Mouse (Mus musculus) bone marrow, adult 2 months (tissue): ENCODE measurements at regions not wholly inside any gene's neighbourhood (a gene's known extent, or its start where the extent isn't known, plus 50 kb on each side); places are given as distances from the start of the nearest gene placed in this dataset.

Experiments used
- H3K27ac ChIP-seq: fragments of 200-500 bp; 2 replicates; pipeline ENCODE4 v1.5.1; 2012; ENCODE audit warnings: low read depth, mild to moderate bottlenecking, control low read depth, inconsistent platforms, low read length; ENCODE audit not compliant: control insufficient read depth, poor library complexity, insufficient read depth
- H3K4me1 ChIP-seq: fragments of 200-500 bp; 2 replicates; pipeline ENCODE4 v1.6.1; 2011; ENCODE audit warnings: low read length; ENCODE audit not compliant: control insufficient read depth, insufficient read depth
- H3K4me3 ChIP-seq: fragments of 200-500 bp; replicated peaks from 2 replicates; pipeline ENCODE3; 2011; ENCODE audit warnings: mild to moderate bottlenecking, low read depth, low read length, control low read depth; ENCODE audit not compliant: control insufficient read depth
- CTCF ChIP-seq: fragments of 200-500 bp; IDR thresholded peaks from 2 replicates; pipeline ENCODE4 v1.5.1; 2011; ENCODE audit warnings: low read length, control low read depth; ENCODE audit not compliant: control insufficient read depth, insufficient read depth
- POLR2A ChIP-seq: fragments of 200-500 bp; IDR thresholded peaks from 2 replicates; pipeline ENCODE4 v1.6.1; 2011; ENCODE audit warnings: low read depth, mild to moderate bottlenecking, control low read depth, low read length, borderline replicate concordance; ENCODE audit not compliant: control insufficient read depth
- WGBS: fragments of 180-500 bp; shearing (Covaris S2); methylation state at CpG from one replicate; pipeline ENCODE4 v1.1.7; 2018; 5-methylcytosine and 5-hydroxymethylcytosine counted together

DNA sequence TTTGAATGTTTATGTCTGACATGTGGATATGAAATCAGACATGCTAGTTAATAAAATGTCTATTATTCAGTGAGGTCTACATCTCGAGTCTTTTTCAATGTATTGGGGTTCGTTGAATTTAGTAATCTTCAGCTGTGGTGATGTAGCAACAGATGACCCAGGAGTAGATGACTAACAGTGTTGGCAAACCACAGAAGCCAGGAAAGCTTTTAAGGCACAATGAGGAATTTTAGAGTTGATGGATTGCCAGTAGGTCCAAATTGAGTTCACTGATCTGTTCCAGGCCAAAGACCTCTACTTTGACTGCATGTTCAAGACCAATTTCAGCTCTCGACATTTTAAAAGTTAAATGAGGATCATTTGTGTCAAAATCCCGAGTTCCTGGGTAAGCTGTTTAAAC is 92.8 kb upstream of the Speer4f2 start:
- WGBS, result 67% methylated on average over 4 of the region's 4 CpGs
- no peak overlapping the region for H3K27ac ChIP-seq
- no peaks in the 10 kb centered on the region for H3K4me1 ChIP-seq
- TF ChIP-seq POLR2A, result no peak
- no peak for TF ChIP-seq CTCF
- H3K4me3 ChIP-seq, result no peak overlapping the region

DNA sequence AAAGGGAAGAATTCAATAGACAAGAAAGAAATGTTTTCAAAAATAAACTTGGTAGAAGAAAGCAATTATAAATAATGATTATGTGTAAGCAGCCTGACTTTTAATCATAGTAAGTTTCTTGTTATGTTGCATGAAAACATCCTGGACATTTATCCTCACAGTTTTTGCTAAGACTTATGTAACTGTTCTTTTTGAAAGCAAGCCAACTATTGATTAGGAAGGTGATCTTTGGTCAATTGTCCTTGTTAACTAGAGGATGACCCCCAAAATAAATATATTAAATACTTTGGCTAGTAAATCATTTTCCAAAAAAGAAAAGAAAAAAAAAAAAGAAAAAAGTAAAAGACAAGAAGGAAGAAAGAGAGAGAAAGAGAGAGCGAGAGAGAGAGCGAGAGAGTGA is 92.0 kb upstream of the Speer4f2 start:
- 83% methylated on average over 2 of the region's 2 CpGs for WGBS
- Histone ChIP-seq H3K27ac (no peak overlapping the region), H3K4me3 (no peak overlapping the region), H3K4me1 (no peaks in the 10 kb centered on the region)
- TF ChIP-seq POLR2A (no peak), CTCF (no peak)

DNA sequence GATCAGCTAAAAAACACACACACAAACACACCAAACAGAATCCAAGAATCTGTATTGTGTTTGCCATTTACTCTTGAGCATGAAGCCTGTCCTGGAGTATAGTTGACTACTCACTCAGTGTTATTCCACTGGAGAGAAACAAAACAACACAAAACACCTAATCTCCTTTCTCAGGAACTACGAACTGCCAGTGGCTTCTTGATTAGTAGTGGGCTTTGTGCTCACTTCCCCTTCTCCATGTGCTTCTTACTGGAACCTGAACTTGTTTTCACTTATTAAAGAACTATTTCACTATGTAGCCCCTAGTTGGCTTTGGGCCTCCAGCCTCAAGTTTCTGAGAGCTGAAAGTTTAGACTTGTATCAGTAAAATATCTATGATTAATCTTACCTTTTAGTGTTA is 84.0 kb upstream of the Speer4f2 start:
- 13% methylated on average over 1 of the region's 1 CpGs for WGBS

DNA sequence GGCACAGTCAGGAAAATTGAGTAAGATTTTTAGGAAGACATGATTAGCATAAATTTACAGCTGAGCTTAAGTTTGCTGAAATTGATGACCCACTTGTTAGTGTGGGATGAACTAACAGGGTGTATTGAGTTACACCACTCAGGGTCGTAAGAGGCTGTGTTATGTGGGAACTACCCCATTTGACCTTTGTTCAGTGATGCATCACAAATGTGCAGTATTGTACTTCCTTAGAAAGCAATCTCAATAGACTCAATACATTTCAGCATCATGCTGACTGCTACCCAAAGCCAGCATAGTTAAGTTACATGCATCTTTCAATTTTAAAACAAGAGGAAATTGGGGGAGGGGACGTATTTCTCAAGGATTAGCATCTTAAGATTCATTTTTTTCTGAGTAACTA is 80.4 kb upstream of the Speer4f2 start:
- WGBS, result 65% methylated on average over 2 of the region's 2 CpGs
- Histone ChIP-seq H3K4me1 (no peaks in the 10 kb centered on the region), H3K27ac (no peak overlapping the region), H3K4me3 (no peak overlapping the region)
- TF ChIP-seq POLR2A (no peak), CTCF (no peak)

More for the DNA sequence above, 84.0 kb upstream of the Speer4f2 start:
- no peak for TF ChIP-seq CTCF
- no peak for TF ChIP-seq POLR2A
- no peak overlapping the region for H3K27ac ChIP-seq
- no peaks in the 10 kb centered on the region for H3K4me1 ChIP-seq
- no peak overlapping the region for H3K4me3 ChIP-seq

DNA sequence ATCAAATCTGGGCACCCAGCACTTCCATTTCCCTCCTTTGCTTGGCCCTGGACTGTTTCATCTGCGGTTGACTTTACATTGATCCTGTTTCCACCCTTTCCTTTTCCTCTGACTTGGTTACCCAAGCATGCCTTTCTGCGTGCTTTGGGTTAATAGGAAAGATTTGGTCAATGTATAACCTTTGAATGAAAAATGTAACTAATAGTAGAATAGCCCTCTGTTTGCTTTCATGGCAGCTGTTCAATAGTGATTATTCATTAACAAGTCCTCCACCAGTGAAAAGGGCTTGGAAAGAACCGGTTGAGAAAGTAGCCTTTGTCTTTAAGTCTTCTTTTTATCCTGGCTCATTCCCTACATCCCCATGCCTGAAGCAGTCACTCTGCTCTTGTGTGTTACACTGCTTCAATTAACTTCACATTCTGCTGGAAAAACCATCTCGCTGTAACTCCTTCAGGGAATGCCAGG is 76.4 kb upstream of the Speer4f2 start:
- Histone ChIP-seq H3K4me3 (no peak overlapping the region), H3K4me1 (no peaks in the 10 kb centered on the region), H3K27ac (no peak overlapping the region)
- 75% methylated on average over 4 of the region's 4 CpGs for WGBS
- TF ChIP-seq CTCF (no peak), POLR2A (no peak)

DNA sequence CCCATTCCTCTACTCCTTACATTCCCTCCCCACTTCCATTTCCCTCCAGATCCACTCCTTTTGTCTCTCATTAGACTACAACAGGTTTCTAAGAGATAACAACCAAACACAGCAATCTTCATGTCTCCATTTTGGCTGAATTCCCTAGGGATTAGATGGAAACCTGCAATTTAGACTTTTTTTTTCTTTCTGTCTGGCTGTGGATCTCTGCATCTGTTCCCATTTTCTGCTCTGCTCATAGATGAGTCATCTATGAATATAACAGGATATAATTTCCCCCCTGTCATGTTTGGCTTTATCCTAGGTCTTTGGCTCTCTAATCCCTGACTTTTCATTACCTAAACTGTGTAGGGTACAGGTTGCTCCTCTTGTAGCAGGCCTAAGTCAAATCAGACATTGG is 73.1 kb upstream of the Speer4f2 start:
- Histone ChIP-seq H3K4me3 (no peak overlapping the region), H3K27ac (no peak overlapping the region), H3K4me1 (no peaks in the 10 kb centered on the region)
- no peak for TF ChIP-seq CTCF
- TF ChIP-seq POLR2A, result no peak

DNA sequence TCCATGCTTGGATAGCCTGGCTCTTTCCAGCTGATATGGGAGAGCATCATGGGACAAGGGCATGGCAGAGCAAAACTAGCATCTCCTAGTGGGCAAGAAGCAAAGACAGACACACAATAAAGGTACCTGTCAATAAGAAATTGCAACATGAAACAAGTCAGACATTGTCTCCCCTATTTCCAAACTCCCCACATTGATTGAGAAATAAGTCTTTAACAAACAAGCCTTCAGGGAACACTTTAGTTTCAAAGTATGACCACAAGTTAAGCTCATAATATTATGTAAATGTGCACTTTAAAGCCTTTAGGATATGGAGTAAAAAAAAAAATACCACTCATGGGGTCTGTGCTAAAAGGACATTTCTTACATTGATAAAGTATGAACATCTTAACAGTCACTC is 51.5 kb upstream of the Speer4f2 start:
- H3K27ac ChIP-seq, result no peak overlapping the region
- no peak overlapping the region for H3K4me3 ChIP-seq
- no peaks in the 10 kb centered on the region for H3K4me1 ChIP-seq
- no peak for TF ChIP-seq POLR2A
- TF ChIP-seq CTCF, result no peak
